Mouse (Mus musculus) adrenal gland, adult 8-10 months (tissue): ENCODE measurements around the gene Vwa5b2. TPM values are rescaled to one million over a fixed set of nuclear protein-coding genes. Genes with fewer than 3 reads are reported as not detected.

ENCODE experiments used
- microRNA-seq, 2 experiments: library from miRNA; unstranded; fragments of <30 nt; microRNA quantifications; one replicate each; pipeline ENCODE4 v1.2.0; 2022
- total RNA-seq, 4 experiments: library from RNA; stranded (reverse); gene quantifications; 2 replicates each; pipeline ENCODE4 v1.2.4; 2022

Gene Vwa5b2
- total RNA-seq, 4 experiments from 2014 or later: 0.87 to 4.9 (median 2.7) TPM

Small RNA genes lying within 50 kb of the gene (microRNA-seq; reads per million reads assigned to microRNA genes)
- 5.6 to 9.0 reads per million in 2 experiments for gene Mir1224

Other genes with a start within 250 kb of the Vwa5b2 start
- 100 to 1,000 TPM in 2 of 4 experiments, 10 to 100 TPM in 2; 74.2 to 148 (median 106) TPM for gene Abcc5, start 163.1 kb upstream of the Vwa5b2 start, total RNA-seq
- gene Eif2b5, start 90.7 kb upstream of the Vwa5b2 start, total RNA-seq: 10 to 100 TPM; 62.4 to 72.6 (median 66.0) TPM
- gene Dvl3, start 72.5 kb upstream of the Vwa5b2 start, total RNA-seq: 10 to 100 TPM; 34.1 to 55.2 (median 45.5) TPM
- 100 to 1,000 TPM; 273 to 406 (median 325) TPM for gene Ap2m1, start 54.0 kb upstream of the Vwa5b2 start, total RNA-seq
- 100 to 1,000 TPM in 2 of 4 experiments, 10 to 100 TPM in 2; 80.8 to 118 (median 97.5) TPM for gene Abcf3, start 40.9 kb upstream of the Vwa5b2 start, total RNA-seq
- 1 to 10 TPM; 7.3 to 9.5 (median 8.8) TPM for gene Eef1akmt4, start 22.1 kb downstream of the Vwa5b2 start, total RNA-seq
- not detected for gene Gm49333, start 22.1 kb downstream of the Vwa5b2 start, total RNA-seq
- 10 to 100 TPM; 22.3 to 30.0 (median 25.4) TPM for gene Alg3, start 22.3 kb downstream of the Vwa5b2 start, total RNA-seq
- 10 to 100 TPM; 28.9 to 62.9 (median 41.8) TPM for gene Camk2n2, start 31.8 kb downstream of the Vwa5b2 start, total RNA-seq
- gene Ece2, start 40.4 kb downstream of the Vwa5b2 start, total RNA-seq: 10 to 100 TPM; 11.0 to 45.0 (median 23.8) TPM
- gene Psmd2, start 62.2 kb downstream of the Vwa5b2 start, total RNA-seq: 100 to 1,000 TPM; 261 to 301 (median 279) TPM
- 100 to 1,000 TPM; 347 to 386 (median 375) TPM for gene Eif4g1, start 78.8 kb downstream of the Vwa5b2 start, total RNA-seq
- gene Fam131a, start 103.8 kb downstream of the Vwa5b2 start, total RNA-seq: 10 to 100 TPM; 15.1 to 24.4 (median 19.7) TPM
- 10 to 100 TPM; 44.3 to 56.0 (median 51.0) TPM for gene Polr2h, start 128.2 kb downstream of the Vwa5b2 start, total RNA-seq
- gene Clcn2, start 128.3 kb downstream of the Vwa5b2 start, total RNA-seq: 10 to 100 TPM; 44.5 to 52.2 (median 47.6) TPM
- 10 to 100 TPM; 10.2 to 30.3 (median 20.0) TPM for gene Chrd, start 143.7 kb downstream of the Vwa5b2 start, total RNA-seq
- 1 to 10 TPM; 2.3 to 3.1 (median 2.7) TPM for gene Thpo, start 145.0 kb downstream of the Vwa5b2 start, total RNA-seq